Mouse (Mus musculus): ENCODE data around the gene Trip6. TPM values are rescaled to one million over a fixed set of nuclear protein-coding genes. Genes with fewer than 3 reads are reported as not detected.

Trip6 gene
- 90.1 and 102 TPM in 2 replicates for polyA plus RNA-seq (2015; fragmentation: Nextera tagmentation; extraction: Ambion mirVana)

- Histone ChIP-seq H3K4me3 (ENCODE audit: low read length) (peak within 1 kb of the TSS; percentile 80), H3K9ac (replicated peaks; ENCODE audit: low read length) (peak within 1 kb of the TSS; percentile 95), H3K27ac (ENCODE audit: low read length) (peak within 1 kb of the TSS; percentile 89), H3K4me2 (replicated peaks; ENCODE audit: low read depth, low read length) (peak within 1 kb of the TSS; percentile 91), H3K27me3 (ENCODE audit: insufficient read depth, low read length) (no peaks in the 10 kb centered on the region), H3K4me1 (ENCODE audit: insufficient read depth, low read length) (peaks cover 29% of the 10 kb centered on the region), H3K36me3 (ENCODE audit: insufficient read depth, low read length) (peaks cover 24% of the 10 kb centered on the region), H3K9me3 (ENCODE audit: low read length) (no peaks in the 10 kb centered on the region)
- WGBS = 17% methylated on average over 30 of the region's 30 CpGs
- peak; percentile 94 for ATAC-seq (ENCODE audit: low FRiP score, low TSS enrichment)
These were observed at the start of gene Trip6 for GRCm38 (mm10) chr5:137314193-137315083. Gene Trip6, minus strand, starts transcription at chr5:137314404.

DNA sequence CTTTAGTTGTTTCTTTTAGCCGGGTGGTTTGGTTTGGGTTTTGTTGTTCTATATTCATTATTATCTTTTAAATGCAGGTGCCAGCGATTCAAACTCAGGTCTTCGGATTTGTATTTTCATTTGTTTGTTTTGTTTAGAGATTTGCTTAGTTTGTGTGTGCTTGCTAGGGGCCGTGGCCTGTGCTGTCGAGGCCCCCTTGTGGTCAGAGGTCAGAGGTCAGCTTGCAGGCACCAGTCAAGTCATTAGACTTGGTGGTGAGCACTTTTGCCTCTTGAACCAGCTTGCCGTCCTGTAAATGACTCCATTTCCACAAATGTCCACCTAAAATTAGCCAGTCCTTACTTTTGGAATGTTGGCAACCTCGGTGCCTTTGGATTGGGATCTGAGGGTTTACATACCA lies 44.2 kb upstream of the Trip6 start:
- 40% methylated on average over 7 of the region's 7 CpGs for WGBS

DNA sequence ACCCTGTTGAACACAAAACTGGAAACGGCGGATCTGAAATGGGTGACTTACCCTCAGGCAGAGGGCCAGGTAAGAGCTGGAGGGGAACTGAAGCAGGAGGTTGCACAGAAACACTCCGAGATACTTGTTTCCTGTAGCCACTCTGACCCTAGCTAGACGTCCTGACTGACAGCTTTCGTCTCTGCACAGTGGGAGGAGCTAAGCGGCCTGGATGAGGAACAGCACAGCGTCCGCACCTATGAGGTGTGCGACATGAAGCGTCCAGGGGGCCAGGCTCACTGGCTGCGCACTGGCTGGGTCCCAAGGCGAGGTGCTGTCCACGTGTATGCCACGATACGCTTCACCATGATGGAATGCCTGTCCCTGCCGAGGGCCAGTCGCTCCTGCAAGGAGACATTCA lies 39.9 kb upstream of the Trip6 start:
- no peak for ATAC-seq (ENCODE audit: low FRiP score, low TSS enrichment)

More for the DNA sequence above, 44.2 kb upstream of the Trip6 start:
- no peak overlapping the region for H3K27ac ChIP-seq (ENCODE audit: low read length)
- no peaks in the 10 kb centered on the region for H3K27me3 ChIP-seq (ENCODE audit: insufficient read depth, low read length)
- no peak for ATAC-seq (ENCODE audit: low FRiP score, low TSS enrichment)
- H3K9me3 ChIP-seq (ENCODE audit: low read length) = no peaks in the 10 kb centered on the region
- H3K36me3 ChIP-seq (ENCODE audit: insufficient read depth, low read length) = peaks cover 87% of the 10 kb centered on the region
- no peak overlapping the region for H3K4me3 ChIP-seq (ENCODE audit: low read length)
- H3K4me1 ChIP-seq (ENCODE audit: insufficient read depth, low read length) = peaks cover 7% of the 10 kb centered on the region; the same call in 1 of the 2 replicates
- no peak overlapping the region for H3K4me2 ChIP-seq (replicated peaks; ENCODE audit: low read depth, low read length)
- H3K9ac ChIP-seq (replicated peaks; ENCODE audit: low read length) = no peak overlapping the region

GRCm38 (mm10) chr5:137352011-137352975 lies 38.1 kb upstream of the Trip6 start:
- Histone ChIP-seq H3K27ac (ENCODE audit: low read length) (peak overlapping the region; percentile 98), H3K27me3 (ENCODE audit: insufficient read depth, low read length) (no peaks in the 10 kb centered on the region), H3K9ac (replicated peaks; ENCODE audit: low read length) (peak overlapping the region; percentile 97), H3K4me2 (replicated peaks; ENCODE audit: low read depth, low read length) (peak overlapping the region; percentile 93), H3K4me3 (ENCODE audit: low read length) (peak overlapping the region; percentile 95), H3K9me3 (ENCODE audit: low read length) (no peaks in the 10 kb centered on the region), H3K4me1 (ENCODE audit: insufficient read depth, low read length) (peaks cover 45% of the 10 kb centered on the region), H3K36me3 (ENCODE audit: insufficient read depth, low read length) (peaks cover 33% of the 10 kb centered on the region)
- no peak for ATAC-seq (ENCODE audit: low FRiP score, low TSS enrichment)
- WGBS = 9% methylated on average over 16 of the region's 16 CpGs

More for the DNA sequence above, 39.9 kb upstream of the Trip6 start:
- H3K27me3 ChIP-seq (ENCODE audit: insufficient read depth, low read length) = no peaks in the 10 kb centered on the region
- 81% methylated on average over 17 of the region's 17 CpGs for WGBS
- H3K36me3 ChIP-seq (ENCODE audit: insufficient read depth, low read length) = peaks cover 45% of the 10 kb centered on the region
- H3K4me3 ChIP-seq (ENCODE audit: low read length) = 0 out of 2 replicates have a peak overlapping the region, but pooled peaks have one; percentile 7
- no peak overlapping the region for H3K9ac ChIP-seq (replicated peaks; ENCODE audit: low read length)
- H3K27ac ChIP-seq (ENCODE audit: low read length) = no peak overlapping the region
- peaks cover 30% of the 10 kb centered on the region for H3K4me1 ChIP-seq (ENCODE audit: insufficient read depth, low read length)
- H3K4me2 ChIP-seq (replicated peaks; ENCODE audit: low read depth, low read length) = peak overlapping the region; percentile 29
- H3K9me3 ChIP-seq (ENCODE audit: low read length) = no peaks in the 10 kb centered on the region

GRCm38 (mm10) chr5:137351394-137351793 lies 37.2 kb upstream of the Trip6 start:
- Histone ChIP-seq H3K27me3 (ENCODE audit: insufficient read depth, low read length) (no peaks in the 10 kb centered on the region), H3K9me3 (ENCODE audit: low read length) (no peaks in the 10 kb centered on the region), H3K9ac (replicated peaks; ENCODE audit: low read length) (peak overlapping the region; percentile 97), H3K36me3 (ENCODE audit: insufficient read depth, low read length) (peaks cover 29% of the 10 kb centered on the region), H3K4me2 (replicated peaks; ENCODE audit: low read depth, low read length) (peak overlapping the region; percentile 93), H3K27ac (ENCODE audit: low read length) (peak overlapping the region; percentile 98), H3K4me1 (ENCODE audit: insufficient read depth, low read length) (peaks cover 53% of the 10 kb centered on the region), H3K4me3 (ENCODE audit: low read length) (peak overlapping the region; percentile 95)
- WGBS = 4% methylated on average over 4 of the region's 4 CpGs
- ATAC-seq (ENCODE audit: low FRiP score, low TSS enrichment) = no peak

GRCm38 (mm10) chr5:137351058-137351380 lies 36.8 kb upstream of the Trip6 start:
- Histone ChIP-seq H3K9ac (replicated peaks; ENCODE audit: low read length) (peak overlapping the region; percentile 97), H3K27me3 (ENCODE audit: insufficient read depth, low read length) (no peaks in the 10 kb centered on the region), H3K4me2 (replicated peaks; ENCODE audit: low read depth, low read length) (peak overlapping the region; percentile 93), H3K4me3 (ENCODE audit: low read length) (peak overlapping the region; percentile 95), H3K4me1 (ENCODE audit: insufficient read depth, low read length) (peaks cover 54% of the 10 kb centered on the region), H3K36me3 (ENCODE audit: insufficient read depth, low read length) (peaks cover 26% of the 10 kb centered on the region), H3K9me3 (ENCODE audit: low read length) (no peaks in the 10 kb centered on the region), H3K27ac (ENCODE audit: low read length) (peak overlapping the region; percentile 98)
- ATAC-seq (ENCODE audit: low FRiP score, low TSS enrichment) = no peak
- under 1% methylated on average over 8 of the region's 8 CpGs for WGBS

DNA sequence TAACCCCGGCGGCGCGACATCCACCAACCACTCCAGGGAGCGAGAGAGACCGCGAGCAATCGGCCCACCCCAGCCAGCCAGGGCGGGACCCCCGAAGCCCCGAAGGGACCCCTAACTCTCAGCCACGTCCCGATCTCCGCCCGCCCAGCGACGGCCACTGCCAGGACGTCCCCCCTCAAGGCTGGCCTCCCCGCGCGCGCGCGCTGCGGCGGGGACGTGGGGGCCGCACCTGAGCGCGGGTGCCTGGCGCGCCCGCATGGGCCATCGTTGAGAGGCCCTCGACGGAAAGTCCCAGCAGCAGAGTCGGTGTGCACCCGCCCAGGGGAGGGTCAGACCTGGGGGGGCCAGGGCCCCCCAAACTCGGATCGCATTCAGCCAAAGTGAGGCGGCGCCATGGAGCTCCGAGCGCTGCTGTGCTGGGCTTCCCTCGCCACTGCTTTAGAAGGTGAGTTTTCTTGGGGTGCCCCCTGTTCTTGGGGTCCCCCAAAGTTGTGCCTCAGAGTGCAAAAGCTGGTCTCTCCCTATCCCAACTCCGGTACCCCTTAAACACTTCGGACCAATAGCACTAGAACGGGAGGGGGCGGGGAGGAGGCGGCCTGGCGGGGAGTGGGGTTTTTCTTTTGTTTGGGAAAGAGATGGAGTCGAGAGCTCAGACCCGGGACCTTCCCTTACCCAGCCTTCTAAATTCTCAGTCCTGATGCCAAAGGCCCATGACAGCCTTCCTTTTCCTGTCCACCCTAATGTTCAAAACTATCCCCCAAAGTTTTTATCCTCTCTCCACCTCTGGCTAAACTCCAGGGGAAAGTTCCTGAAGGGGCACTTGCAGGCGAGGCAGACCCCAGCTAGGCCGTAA lies 36.2 kb upstream of the Trip6 start:
- Histone ChIP-seq H3K36me3 (ENCODE audit: insufficient read depth, low read length) (peaks cover 20% of the 10 kb centered on the region), H3K9me3 (ENCODE audit: low read length) (no peaks in the 10 kb centered on the region), H3K4me3 (ENCODE audit: low read length) (peak overlapping the region; percentile 95), H3K4me1 (ENCODE audit: insufficient read depth, low read length) (peaks cover 58% of the 10 kb centered on the region), H3K27ac (ENCODE audit: low read length) (peak overlapping the region; percentile 98), H3K27me3 (ENCODE audit: insufficient read depth, low read length) (no peaks in the 10 kb centered on the region), H3K9ac (replicated peaks; ENCODE audit: low read length) (peak overlapping the region; percentile 97), H3K4me2 (replicated peaks; ENCODE audit: low read depth, low read length) (peak overlapping the region; percentile 93)
- under 1% methylated on average over 54 of the region's 55 CpGs for WGBS
- ATAC-seq (ENCODE audit: low FRiP score, low TSS enrichment) = peak; percentile 58

DNA sequence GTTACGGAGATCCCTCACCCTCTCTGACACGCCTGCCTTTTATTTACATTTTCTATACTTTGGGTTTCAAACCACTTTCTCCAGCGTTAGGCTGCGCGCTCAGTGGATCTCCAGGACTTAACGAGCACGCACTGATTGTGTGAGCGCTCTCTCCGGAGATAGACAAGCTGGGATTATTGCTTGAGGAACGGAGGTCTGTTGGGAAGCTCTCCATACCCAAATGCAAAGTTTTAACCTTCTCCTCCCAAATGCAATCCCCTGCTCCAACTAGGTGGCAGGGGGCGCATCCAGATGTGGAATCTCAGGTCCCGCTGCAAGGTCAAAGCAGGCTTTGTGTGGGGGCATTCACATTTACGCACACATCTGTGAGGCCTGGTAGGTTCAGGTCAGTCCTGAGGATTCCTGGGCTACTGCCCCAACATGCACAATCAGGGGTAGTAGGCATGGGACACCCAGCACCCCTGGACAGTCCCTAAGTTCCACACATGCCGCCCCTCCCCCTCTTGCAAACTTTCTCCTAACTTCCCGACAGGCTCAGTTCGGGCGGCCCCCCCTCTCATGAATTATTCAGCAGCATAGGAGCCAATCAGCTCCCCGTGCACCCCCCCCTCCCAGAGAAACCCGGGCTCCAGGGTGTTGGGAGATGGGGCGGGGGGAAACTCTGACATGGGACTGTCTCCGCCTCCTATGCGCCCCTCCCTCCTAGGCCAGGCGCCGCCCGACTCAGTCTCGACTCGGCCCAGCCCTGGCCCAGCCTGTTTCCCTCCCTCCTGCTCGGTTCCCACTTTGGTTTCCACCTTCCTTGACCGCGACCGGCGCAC lies 35.4 kb upstream of the Trip6 start, which contains the start of gene Ephb4:
TSS of gene Ephb4 (plus strand) at position 726 of the 821 bp plus-strand sequence.
- Histone ChIP-seq H3K27me3 (ENCODE audit: insufficient read depth, low read length) (no peaks in the 10 kb centered on the region), H3K9ac (replicated peaks; ENCODE audit: low read length) (peak within 1 kb of the TSS; percentile 97), H3K36me3 (ENCODE audit: insufficient read depth, low read length) (peaks cover 11% of the 10 kb centered on the region), H3K27ac (ENCODE audit: low read length) (peak within 1 kb of the TSS; percentile 98), H3K4me2 (replicated peaks; ENCODE audit: low read depth, low read length) (peak within 1 kb of the TSS; percentile 93), H3K9me3 (ENCODE audit: low read length) (no peaks in the 10 kb centered on the region), H3K4me1 (ENCODE audit: insufficient read depth, low read length) (peaks cover 61% of the 10 kb centered on the region), H3K4me3 (ENCODE audit: low read length) (peak within 1 kb of the TSS; percentile 95)
- WGBS = under 1% methylated on average over 29 of the region's 32 CpGs
- ATAC-seq (ENCODE audit: low FRiP score, low TSS enrichment) = peak; percentile 95
